Mouse (Mus musculus): ENCODE data around the gene Fnbp1l.
A peak's percentile ranks its signal among the peaks of the same experiment; 100 is the strongest.

Fnbp1l gene

DNA sequence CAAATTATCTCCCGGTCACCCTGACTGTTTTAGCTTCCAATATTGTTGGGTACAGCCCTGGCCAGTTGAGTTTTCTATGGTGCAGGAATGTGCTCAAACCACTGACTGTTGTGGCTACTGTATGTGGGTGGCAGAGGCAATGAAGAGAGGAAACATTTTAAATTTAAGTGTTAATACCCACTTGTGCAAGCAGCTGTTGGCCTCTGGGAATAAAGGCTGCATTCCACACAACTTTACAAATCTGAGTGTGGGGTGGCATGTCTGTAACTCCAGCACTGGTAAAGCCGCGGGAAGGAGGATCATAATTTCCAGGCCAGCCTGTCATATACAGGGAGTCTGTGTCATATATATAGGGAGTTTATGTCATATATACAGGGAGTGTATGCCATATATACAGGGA lies 99.2 kb downstream of the Fnbp1l start:
- DNase-seq, result no peak

DNA sequence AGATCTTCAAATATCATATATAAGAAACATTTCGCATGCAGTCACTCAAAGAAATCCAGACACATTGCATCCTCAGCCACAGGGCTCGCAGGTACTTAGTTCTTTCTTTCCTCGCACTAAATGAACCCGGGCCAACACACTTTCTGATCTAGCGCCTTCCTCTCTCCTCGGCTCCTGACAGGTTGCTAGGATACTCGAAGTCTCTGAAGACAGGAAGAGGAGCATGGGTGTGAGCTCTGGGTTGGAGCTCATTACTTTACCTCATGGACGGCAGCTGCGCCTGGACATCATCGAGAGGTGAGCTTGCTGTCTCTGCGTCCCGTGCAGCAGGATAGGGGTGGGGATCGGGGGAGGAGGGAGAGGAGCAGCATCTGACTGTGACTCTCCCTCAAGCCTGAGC lies 100.4 kb downstream of the Fnbp1l start:
- no peak for DNase-seq

DNA sequence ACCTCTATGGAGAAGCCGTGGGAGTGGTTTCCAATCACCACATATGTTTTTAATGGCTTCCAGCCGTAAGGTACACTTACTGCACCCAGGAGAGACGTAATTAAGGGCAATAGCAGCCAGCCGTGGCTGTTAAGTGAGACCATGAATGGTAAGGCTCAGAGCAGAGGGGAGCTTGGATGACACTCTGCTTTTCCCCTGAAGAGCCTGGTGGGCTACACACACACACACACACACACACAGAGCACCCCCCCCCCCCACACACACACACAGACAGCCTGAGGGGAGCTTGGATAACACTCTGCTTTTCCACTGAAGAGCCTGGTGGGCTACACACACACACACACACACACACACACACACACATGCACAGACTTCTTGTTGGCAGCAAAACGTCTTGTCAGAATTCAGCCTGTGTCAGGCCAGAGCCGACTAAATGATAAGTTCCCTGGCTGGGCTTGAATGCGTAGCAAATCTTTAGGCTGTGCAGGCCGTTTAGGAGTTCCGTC lies 101.2 kb downstream of the Fnbp1l start:
- DNase-seq, result no peak

DNA sequence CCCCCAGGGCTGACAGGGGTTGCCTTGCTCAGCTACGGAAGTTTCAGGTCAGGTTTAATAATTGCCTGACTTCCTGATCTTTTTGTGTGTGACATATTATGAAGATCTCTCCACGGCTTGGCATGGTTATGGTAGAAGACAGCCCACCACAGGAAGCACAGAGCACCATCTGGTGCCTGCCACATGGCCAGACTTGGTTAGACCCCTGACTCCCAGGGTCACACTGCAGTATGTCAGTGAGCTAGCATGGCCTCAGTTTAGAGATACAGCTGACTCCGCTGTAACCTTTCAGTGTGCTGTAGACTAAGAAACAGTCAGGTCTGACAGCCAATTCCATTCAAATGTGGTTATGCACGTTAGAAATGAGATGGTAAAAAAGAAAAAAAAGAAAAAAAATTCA lies 101.8 kb downstream of the Fnbp1l start:
- DNase-seq, result no peak

DNA sequence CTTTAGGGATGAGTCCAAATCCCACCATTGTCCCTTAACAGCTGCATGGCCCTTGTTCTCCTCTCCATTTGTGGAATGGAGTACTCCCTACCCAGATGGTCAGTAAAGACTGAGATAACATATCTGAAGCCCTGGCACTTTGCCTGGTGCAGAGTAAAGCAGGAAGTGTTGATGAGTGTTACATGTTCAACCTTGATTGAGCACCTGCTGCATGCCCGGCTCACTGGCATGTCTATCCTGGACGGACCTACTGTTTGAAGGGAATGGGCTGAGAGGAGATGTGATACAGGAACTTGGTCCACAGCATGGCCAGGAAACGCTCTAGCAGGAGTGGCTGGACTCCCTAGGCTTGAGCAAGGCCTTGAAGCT lies 103.2 kb downstream of the Fnbp1l start:
- no peak for DNase-seq

DNA sequence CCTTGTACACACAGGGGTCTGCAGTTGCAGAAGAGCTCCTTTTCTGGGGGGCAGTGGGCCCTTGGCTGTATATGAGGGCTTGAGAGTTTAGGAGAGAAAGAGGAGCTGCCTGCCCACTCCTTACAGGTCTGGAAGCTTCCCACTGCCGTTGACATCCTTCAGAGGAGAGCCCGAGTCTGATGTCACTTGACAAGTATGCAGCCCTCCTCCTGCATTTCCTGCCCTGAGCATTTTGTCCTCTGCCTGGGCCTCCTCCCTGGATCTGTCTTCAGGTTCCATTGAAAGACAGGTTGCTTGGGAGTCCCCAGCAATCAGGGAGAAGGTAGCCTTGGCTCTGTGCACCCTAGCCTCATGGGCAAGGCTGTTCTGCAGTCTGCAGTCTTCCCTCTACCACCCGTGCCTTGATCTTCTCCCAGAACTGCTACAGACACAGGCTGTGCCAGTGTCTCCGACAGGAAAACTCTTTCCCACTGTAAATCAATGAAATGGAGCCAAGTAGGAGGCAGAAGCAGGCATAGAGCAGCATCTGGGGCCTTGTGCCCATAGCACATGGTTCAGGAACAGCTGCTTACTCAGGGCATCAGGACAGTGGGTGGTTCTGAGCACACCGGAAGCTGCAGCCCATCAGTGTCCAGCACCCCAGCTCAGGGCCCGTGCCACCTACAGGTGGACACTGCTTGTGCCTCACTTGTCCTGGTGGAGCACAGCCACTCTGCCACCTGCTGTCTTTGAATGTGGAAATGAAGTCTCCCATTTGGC lies 103.8 kb downstream of the Fnbp1l start:
- DNase-seq, result no peak

DNA sequence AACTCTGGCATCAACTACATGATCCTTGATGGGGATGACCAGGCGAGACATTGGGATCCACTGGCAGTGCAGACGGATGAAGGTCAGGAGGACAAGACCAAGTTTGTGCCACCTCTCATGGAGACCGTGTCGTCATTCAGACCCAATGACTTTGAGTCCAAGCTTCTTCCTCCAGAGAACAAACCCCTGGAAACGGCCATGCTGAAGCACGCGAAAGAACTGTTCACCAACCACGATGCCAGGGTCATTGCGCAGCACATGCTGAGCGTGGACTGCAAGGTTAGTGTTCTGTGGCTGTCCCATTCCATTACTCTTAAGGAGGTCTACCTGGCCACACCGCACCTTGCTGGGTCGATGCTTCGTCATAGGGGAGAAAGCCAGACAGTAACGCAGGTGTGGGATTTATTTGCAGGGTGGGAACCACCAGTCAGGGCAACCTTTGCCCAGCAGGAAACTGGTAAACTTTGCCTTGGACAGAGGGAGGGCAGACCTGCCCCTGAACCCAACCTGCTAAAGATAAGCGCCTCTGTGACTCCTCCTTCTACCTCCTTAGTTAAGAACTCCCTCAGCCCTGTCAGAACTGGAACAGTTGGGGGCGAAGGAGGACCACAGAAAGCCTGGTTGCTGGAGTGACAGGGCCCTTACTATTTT lies 106.7 kb downstream of the Fnbp1l start:
- no peak for DNase-seq

DNA sequence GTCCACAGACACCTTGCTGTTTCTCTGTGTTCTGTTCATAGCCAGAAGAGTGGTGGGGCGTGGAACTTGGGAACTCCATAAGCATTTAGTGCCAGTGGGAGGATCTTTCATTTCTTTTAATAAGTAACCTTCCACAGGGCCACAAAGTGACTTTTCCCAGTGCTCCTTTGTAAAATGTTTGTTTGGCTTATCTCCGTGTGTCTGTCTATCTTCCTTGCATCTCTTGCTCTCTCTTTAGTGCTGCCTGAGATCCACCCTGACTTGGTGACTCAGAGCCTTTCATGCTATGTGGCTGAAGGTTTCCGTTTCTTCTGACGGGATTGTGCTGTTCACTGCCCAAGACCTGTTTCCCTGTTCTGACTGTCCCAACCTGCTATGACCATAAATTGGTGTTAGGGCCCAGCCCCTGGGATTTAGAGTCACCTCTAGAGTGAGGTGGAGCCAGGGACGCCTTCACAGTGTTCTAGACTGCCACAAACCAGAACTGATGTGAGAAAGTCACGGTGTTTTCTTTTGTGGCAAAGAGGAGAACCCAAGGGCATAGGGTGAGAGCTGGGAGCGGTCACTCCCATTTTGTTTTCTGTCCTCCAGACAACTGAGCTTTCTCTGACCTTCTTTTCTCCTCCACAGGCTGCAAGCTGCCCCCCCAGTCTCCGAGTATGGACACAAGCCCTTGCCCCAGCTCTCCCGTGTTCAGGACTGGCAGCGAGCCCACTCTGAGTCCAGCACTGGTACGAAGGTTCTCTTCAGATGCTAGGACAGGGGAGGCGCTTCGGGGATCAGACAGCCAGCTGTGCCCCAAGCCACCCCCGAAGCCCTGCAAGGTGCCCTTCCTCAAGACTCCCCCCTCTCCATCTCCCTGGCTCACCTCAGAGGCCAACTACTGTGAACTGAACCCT lies 107.5 kb downstream of the Fnbp1l start:
- no peak for DNase-seq

DNA sequence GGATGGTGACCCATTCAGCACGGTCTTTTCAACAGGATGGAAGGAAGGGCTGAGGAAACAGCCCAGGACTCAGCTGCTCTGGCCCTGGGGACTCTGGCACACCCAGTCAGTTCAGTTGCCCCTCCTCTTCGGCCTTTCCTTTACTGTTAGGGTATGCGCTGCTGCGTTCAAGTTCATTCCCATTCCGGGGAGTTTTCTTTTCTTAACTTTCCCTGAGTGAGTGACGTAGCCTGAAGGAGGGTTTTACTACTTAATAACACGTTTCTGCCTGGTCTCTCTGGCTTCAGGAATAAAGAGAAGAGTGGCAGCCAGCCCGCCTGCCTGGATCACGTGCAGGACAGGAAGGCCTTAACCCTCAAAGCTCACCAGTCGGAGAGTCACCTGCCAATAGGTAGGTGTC lies 108.6 kb downstream of the Fnbp1l start:
- no peak for DNase-seq

DNA sequence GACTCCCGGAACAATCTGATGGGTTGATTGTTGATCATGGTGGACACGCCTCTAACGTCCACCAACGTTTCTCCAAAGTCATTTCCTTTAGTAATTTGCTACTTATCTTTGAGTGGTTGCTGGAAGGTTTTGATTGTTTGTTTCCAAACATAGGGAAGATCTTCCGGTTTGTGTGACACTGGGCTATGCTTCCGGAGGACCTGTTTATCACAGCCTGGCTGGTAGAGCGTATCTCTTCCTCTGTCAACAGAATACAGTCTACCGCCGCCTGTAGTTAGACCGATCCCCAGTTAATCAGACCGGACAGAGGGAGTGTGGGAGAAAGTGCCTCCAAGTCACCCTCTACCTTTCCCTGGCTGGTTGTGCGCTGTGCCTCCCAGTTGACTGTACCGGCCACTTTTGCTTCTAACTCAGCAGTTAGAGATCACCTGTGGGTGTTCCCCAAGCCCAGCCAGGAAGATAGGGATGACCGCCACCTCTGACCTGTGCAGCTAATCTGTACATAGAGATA lies 109.2 kb downstream of the Fnbp1l start:
- DNase-seq, result no peak

DNA sequence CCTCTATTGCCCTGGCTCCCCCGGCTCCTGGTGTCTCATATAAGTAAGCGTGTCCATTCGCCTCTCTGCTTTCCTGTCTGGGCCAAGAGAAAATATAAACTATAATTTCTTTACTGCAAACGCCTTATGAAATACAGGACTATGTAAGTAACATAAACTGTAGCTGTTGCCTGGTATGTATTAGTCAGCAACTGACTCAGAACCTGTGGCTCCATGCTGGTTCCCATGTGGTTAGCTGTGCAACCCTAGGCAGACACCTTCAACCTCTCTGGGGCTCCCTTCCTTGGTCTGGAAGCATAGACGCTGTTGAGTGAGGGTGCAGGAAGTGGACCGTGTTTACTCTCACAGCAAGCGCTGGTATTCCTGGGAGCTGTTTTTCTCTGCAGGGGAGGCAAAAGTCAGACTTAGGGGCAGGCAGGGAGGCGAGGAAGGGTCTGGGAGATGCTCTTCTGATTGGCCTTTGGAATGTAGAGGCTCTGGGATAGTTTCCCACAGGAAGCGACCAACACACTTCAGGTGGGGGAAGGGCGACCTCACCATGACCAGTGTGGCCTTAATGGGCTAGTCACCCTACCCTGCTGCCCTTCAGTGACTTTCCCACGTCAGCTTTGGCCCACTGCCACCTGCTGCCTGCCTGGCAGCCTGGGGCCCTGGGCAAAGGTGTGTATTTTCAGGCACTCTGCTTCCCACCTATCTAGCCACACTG lies 109.8 kb downstream of the Fnbp1l start:
- DNase-seq, result peak; percentile 65 to 80

DNA sequence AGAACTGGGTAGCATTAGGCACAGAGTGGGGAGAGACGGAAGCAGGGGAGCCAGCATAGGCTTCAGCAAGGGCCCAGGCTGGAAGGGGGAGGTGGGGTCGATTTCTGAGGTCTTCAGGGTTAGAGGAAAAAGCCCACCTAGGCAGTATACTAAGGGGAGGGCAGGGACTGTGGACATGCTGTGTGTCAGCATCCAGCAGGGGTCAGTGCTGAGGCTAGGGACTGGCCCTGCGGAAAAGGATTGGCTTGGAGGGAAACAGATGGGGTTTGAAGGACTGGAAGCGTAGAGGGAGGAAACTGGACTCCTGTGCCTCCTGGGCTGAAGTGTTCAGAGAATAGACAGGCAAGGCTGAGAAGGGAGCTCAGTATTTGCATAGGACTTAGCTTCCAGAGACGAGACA lies 110.4 kb downstream of the Fnbp1l start:
- peak; percentile 65 to 78 for DNase-seq

DNA sequence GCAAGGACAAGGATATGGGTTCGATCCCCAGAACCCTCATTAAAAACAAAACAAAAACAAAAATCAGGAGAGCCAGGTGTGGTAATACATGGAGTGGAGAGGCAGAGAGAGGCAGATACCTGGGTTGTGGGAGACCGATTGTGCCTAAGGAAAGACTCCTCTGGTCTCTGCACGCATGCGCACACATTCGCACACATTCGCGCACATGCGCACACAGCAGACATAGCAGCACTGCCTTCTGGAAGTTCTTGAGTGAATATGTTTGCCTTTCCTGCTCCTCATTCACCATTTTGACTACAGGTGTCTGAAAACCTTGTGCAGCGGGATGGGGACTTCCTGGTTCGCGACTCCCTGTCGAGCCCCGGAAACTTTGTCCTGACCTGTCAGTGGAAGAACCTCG lies 111.7 kb downstream of the Fnbp1l start:
- DNase-seq, result no peak

DNA sequence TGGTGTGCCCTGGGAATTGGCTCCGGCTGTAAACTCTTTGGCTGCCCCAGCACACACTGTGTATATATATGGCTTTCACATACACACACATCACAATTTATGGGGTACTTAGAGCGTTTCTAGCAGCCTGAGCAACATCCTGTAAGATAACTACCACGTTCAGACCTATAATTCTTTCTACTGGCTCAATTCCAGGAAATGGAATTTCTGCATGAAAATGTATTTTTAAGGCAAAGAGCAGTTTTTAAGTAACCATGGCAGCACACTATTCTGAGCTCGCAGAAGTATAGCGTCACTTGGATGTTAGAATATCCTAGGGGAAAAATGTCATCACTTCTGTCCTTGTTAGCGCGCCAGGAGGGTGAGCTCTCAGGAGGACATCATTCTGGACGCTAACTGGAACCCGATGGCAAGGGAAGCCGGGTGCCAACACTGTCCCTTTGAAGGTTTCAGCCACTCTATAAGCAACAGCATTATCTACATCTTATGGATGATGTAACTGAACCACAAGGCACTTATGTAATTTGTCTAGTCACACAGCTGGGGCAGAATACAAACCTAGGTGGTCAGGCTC lies 113.1 kb downstream of the Fnbp1l start:
- DNase-seq, result no peak

DNA sequence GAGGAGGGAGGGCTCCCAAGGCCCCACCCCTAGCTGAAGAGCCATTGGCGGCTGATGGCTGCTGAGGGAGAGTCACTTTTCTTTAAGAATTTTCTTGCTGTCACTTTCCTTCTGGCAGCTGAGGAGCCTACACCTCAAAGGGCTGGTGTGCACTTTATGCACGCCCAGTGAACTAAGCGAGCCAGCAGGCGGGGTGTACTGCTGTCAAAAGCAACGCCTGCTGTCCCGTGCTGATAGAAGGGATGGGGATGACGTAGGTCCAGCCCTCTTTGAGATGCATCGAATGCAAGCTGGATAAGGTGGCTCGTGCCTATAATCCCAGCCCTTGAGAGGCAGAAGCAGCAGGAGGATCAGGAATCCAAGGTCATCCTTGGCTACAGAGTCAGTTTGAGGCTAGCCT lies 118.6 kb downstream of the Fnbp1l start:
- no peak for DNase-seq

DNA sequence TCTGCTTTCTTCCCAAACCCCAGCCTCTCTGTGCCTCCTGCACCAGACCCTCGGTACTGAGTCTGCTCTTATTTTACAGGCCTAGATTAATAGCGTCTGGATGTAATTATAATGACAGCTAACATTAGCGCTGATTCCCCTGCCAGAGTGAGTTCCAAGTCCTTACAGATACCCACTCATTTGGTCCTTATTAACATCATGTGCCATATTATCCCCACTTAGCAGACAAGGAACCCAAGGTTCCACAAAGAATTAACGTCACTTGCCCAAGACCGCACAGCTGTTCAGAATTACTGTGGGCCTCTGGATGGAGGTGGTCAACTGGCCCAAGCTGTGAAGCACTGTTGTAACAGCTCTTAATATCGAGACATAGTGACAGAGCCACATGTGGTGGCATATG lies 119.9 kb downstream of the Fnbp1l start:
- no peak for DNase-seq

DNA sequence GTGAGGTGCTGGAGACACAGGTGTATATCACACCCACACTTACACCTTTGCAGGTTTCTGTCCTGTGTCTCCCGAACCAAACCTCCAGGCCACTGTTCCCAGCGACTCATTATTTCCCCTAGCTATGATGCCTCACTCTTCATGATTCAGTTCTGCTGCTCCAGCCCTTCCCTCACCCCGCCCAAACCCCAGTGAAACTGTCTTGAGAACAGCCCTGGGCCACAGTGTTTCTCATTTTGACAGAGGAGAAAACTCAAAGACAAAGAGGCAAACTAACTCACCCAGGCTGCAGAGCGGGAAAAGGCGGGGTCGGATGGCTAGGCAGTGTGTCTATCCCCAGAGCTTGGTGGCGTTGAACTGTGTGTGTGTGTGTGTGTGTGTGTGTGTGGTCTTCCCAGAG lies 121.0 kb downstream of the Fnbp1l start:
- DNase-seq, result no peak

DNA sequence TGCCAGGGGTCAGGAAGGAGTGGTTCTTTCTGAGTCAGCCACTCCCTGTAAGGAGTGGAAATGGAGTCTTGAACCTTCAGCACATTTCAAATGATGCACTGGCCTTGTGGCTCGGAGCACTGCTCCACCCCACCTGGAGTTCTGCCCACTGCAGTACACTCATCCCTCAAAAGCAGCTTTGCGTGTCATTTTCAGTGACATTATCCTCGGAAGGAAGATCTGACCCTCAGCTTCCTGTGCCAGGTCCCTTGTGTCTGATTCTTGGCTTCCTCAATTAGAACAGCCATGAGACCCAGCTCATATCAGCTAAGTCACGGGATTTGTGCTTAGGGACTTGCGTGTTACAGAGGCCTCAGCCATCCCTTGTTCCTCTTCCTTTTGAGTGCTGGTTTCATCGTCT lies 121.6 kb downstream of the Fnbp1l start:
- DNase-seq, result no peak

DNA sequence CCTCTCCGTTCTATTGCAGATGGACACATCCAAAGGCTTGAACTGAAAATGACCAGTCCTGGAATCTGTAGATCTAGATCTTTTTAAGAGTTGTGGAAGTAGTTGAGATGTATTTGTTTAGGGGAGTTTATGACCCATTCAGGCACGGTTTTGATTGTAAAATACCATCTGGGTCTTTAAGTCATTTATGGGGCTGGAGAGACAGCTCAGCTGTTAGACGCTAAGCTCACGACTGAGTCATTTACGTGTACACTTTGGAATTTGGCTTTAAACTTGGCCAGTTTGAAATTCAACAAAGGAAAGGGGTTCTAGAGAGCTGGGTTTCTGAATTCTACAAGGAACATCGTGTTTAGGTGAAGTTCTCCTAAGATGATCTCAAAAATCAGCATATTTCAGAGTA lies 124.8 kb downstream of the Fnbp1l start:
- no peak for DNase-seq

DNA sequence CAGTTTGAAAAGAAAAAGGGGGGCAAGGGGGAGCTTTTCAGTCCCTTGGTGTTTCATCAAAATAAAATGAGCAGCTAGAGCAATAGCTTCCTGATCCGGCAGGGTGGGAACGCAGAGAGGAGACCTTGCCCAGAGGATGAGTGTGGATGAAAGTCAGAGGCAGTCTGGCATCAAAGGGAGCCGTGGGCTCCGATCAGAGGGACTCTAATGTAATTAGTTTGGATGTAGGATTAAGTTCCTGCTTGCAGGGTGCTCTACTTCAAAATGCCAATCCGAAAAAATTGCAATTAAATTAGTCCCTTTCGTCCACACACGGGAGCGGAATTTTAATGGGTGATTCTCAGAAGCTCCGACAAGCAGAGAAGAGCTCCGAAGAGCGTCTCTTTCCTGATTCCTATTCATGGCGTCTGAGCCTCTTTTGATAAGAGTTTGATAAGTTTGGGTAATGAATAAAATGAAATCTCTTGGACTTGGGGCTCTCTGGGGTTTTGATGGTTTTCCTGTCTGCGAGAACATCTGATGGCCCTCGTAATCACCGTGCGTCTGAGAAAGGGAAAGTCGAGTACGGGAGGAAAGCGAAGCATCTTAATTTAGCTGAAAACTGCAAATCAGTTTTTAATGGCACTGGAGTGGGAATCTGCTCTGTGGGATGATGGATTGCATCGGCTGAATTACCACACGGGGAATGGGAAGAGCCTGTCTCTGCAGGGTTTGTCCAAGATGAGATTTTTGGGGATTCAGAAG lies 126.5 kb downstream of the Fnbp1l start:
- DNase-seq, result no peak

DNA sequence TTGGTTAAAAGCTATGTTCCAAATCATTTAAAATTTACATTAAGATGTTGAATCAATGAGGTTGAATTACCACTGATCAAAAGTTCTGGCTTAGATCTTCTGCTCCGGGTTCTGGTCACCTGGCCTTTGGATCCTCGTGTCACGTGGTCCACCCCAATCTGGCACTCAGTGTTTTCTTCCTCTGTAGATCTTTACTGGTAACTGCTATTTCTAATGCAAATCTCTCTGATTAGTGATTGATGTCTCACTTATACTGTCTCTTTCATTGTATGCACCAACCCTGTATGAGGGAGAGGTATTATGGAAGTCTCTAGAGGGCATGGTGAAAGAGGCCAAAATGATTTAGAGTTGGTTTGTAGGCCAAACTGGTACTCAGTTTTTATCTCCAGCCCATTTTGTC lies 127.5 kb downstream of the Fnbp1l start:
- no peak for DNase-seq

DNA sequence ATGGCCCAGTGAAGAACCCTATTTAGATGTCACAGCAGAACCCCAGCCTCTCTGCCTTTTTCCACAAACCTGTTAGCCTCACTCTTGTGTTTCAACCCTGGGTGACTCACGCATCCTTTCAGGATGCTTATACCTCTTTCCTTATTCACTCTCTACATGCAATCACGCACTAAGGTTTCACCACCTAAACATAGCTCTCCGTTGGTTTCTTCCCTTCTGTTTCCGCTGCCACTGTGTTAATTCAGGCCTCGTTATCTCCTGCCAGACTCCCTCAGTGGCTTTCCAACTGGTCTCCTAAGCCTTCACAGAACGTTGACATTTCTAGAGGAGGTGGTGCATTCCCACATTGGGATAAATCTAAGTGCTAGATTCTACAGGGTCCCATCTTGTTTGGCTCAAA lies 128.9 kb downstream of the Fnbp1l start:
- DNase-seq, result no peak

Data from lung, adult 18-20 months (tissue).